Mouse (Mus musculus): ENCODE measurements around the gene Stkld1. TPM values are rescaled to one million over a fixed set of nuclear protein-coding genes. Genes with fewer than 3 reads are reported as not detected.

The Stkld1 gene
- polyA plus RNA-seq, 1 experiment from 2014 or later, result 0.08 TPM

- Histone ChIP-seq H3K27me3 (ENCODE audit: control insufficient read depth, insufficient read depth, low read length) (no peaks in the 10 kb centered on the region), H3K27ac (replicated peaks) (no peak overlapping the region), H3K9me3 (ENCODE audit: control insufficient read depth, low read length) (no peaks in the 10 kb centered on the region), H3K4me3 (ENCODE audit: low read depth, low read length) (no peak overlapping the region), H3K9ac (ENCODE audit: low read length) (no peak overlapping the region), H3K36me3 (ENCODE audit: control insufficient read depth, insufficient read depth, low read length) (peaks cover 20% of the 10 kb centered on the region), H3K4me2 (replicated peaks; ENCODE audit: low read depth) (no peak overlapping the region), H3K4me1 (replicated peaks; ENCODE audit: control insufficient read depth, insufficient read depth) (no peaks in the 10 kb centered on the region)
- TF ChIP-seq EP300 (optimal IDR thresholded peaks at IDR 0.05) (no peak), CTCF (IDR thresholded peaks at IDR 0.05; ENCODE audit: low read depth) (no peak)
- no peak for ATAC-seq (ENCODE audit: low FRiP score, low TSS enrichment)
- no peak for DNase-seq (ENCODE audit: low spot score)
- WGBS, result 92% methylated on average over 4 of the region's 4 CpGs
Measured at GRCm38 (mm10) chr2:26952193-26952592, 18.3 kb downstream of the Stkld1 start.

- DNase-seq (ENCODE audit: low spot score), result no peak
- Histone ChIP-seq H3K9ac (ENCODE audit: low read length) (no peak overlapping the region), H3K27ac (replicated peaks) (no peak overlapping the region), H3K4me3 (ENCODE audit: low read depth, low read length) (no peak overlapping the region), H3K36me3 (ENCODE audit: control insufficient read depth, insufficient read depth, low read length) (peaks cover 21% of the 10 kb centered on the region), H3K4me1 (replicated peaks; ENCODE audit: control insufficient read depth, insufficient read depth) (no peaks in the 10 kb centered on the region), H3K4me2 (replicated peaks; ENCODE audit: low read depth) (no peak overlapping the region), H3K9me3 (ENCODE audit: control insufficient read depth, low read length) (no peaks in the 10 kb centered on the region), H3K27me3 (ENCODE audit: control insufficient read depth, insufficient read depth, low read length) (no peaks in the 10 kb centered on the region)
- 88% methylated on average over 8 of the region's 8 CpGs for WGBS
- no peak for TF ChIP-seq CTCF (IDR thresholded peaks at IDR 0.05; ENCODE audit: low read depth)
- no peak for TF ChIP-seq EP300 (optimal IDR thresholded peaks at IDR 0.05)
- ATAC-seq (ENCODE audit: low FRiP score, low TSS enrichment), result no peak
Measured at GRCm38 (mm10) chr2:26952866-26953265, 19.0 kb downstream of the Stkld1 start.

GRCm38 (mm10) chr2:26954735-26955395 is 21.0 kb downstream of the Stkld1 start:
- H3K9me3 ChIP-seq (ENCODE audit: control insufficient read depth, low read length), result no peaks in the 10 kb centered on the region
- TF ChIP-seq EP300 (optimal IDR thresholded peaks at IDR 0.05), result no peak
- no peaks in the 10 kb centered on the region for H3K4me1 ChIP-seq (replicated peaks; ENCODE audit: control insufficient read depth, insufficient read depth)
- H3K27ac ChIP-seq (replicated peaks), result no peak overlapping the region
- H3K9ac ChIP-seq (ENCODE audit: low read length), result no peak overlapping the region
- H3K36me3 ChIP-seq (ENCODE audit: control insufficient read depth, insufficient read depth, low read length), result peaks cover 30% of the 10 kb centered on the region
- WGBS, result 88% methylated on average over 2 of the region's 2 CpGs
- ATAC-seq (ENCODE audit: low FRiP score, low TSS enrichment) (no peak), DNase-seq (ENCODE audit: low spot score) (no peak)
- H3K27me3 ChIP-seq (ENCODE audit: control insufficient read depth, insufficient read depth, low read length), result no peaks in the 10 kb centered on the region
- H3K4me3 ChIP-seq (ENCODE audit: low read depth, low read length), result no peak overlapping the region
- H3K4me2 ChIP-seq (replicated peaks; ENCODE audit: low read depth), result no peak overlapping the region

GRCm38 (mm10) chr2:26956811-26957487 is 23.1 kb downstream of the Stkld1 start:
- TF ChIP-seq CTCF (IDR thresholded peaks at IDR 0.05; ENCODE audit: low read depth) (no peak), EP300 (optimal IDR thresholded peaks at IDR 0.05) (no peak)
- WGBS, result 84% methylated on average over 12 of the region's 12 CpGs
- H3K27ac ChIP-seq (replicated peaks), result no peak overlapping the region
- no peak overlapping the region for H3K4me2 ChIP-seq (replicated peaks; ENCODE audit: low read depth)
- no peaks in the 10 kb centered on the region for H3K4me1 ChIP-seq (replicated peaks; ENCODE audit: control insufficient read depth, insufficient read depth)
- peak; percentile 82 for ATAC-seq (ENCODE audit: low FRiP score, low TSS enrichment)
- H3K9me3 ChIP-seq (ENCODE audit: control insufficient read depth, low read length), result no peaks in the 10 kb centered on the region
- no peak overlapping the region for H3K9ac ChIP-seq (ENCODE audit: low read length)
- peak; percentile 39 for DNase-seq (ENCODE audit: low spot score)
- no peak overlapping the region for H3K4me3 ChIP-seq (ENCODE audit: low read depth, low read length)
- no peaks in the 10 kb centered on the region for H3K27me3 ChIP-seq (ENCODE audit: control insufficient read depth, insufficient read depth, low read length)
- H3K36me3 ChIP-seq (ENCODE audit: control insufficient read depth, insufficient read depth, low read length), result peaks cover 34% of the 10 kb centered on the region

GRCm38 (mm10) chr2:26957488-26957859 is 23.6 kb downstream of the Stkld1 start:
- Histone ChIP-seq H3K9me3 (ENCODE audit: control insufficient read depth, low read length) (no peaks in the 10 kb centered on the region), H3K27ac (replicated peaks) (no peak overlapping the region), H3K36me3 (ENCODE audit: control insufficient read depth, insufficient read depth, low read length) (peaks cover 36% of the 10 kb centered on the region), H3K4me3 (ENCODE audit: low read depth, low read length) (no peak overlapping the region), H3K4me1 (replicated peaks; ENCODE audit: control insufficient read depth, insufficient read depth) (no peaks in the 10 kb centered on the region), H3K9ac (ENCODE audit: low read length) (no peak overlapping the region), H3K4me2 (replicated peaks; ENCODE audit: low read depth) (no peak overlapping the region), H3K27me3 (ENCODE audit: control insufficient read depth, insufficient read depth, low read length) (no peaks in the 10 kb centered on the region)
- ATAC-seq (ENCODE audit: low FRiP score, low TSS enrichment) (no peak), DNase-seq (ENCODE audit: low spot score) (no peak)
- TF ChIP-seq EP300 (optimal IDR thresholded peaks at IDR 0.05) (no peak), CTCF (IDR thresholded peaks at IDR 0.05; ENCODE audit: low read depth) (no peak)
- 48% methylated on average over 2 of the region's 2 CpGs for WGBS

- no peak overlapping the region for H3K4me3 ChIP-seq (ENCODE audit: low read depth, low read length)
- WGBS, result 67% methylated on average over 4 of the region's 4 CpGs
- H3K27ac ChIP-seq (replicated peaks), result no peak overlapping the region
- no peak overlapping the region for H3K4me2 ChIP-seq (replicated peaks; ENCODE audit: low read depth)
- ATAC-seq (ENCODE audit: low FRiP score, low TSS enrichment), result no peak
- no peaks in the 10 kb centered on the region for H3K9me3 ChIP-seq (ENCODE audit: control insufficient read depth, low read length)
- H3K4me1 ChIP-seq (replicated peaks; ENCODE audit: control insufficient read depth, insufficient read depth), result no peaks in the 10 kb centered on the region
- peaks cover 22% of the 10 kb centered on the region for H3K36me3 ChIP-seq (ENCODE audit: control insufficient read depth, insufficient read depth, low read length)
- no peaks in the 10 kb centered on the region for H3K27me3 ChIP-seq (ENCODE audit: control insufficient read depth, insufficient read depth, low read length)
- TF ChIP-seq EP300 (optimal IDR thresholded peaks at IDR 0.05) (no peak), CTCF (IDR thresholded peaks at IDR 0.05; ENCODE audit: low read depth) (peak; percentile 67)
- DNase-seq (ENCODE audit: low spot score), result no peak
- no peak overlapping the region for H3K9ac ChIP-seq (ENCODE audit: low read length)
Measured at GRCm38 (mm10) chr2:26960756-26961155, 26.9 kb downstream of the Stkld1 start.
